Mouse (Mus musculus): Measurements from ENCODE around the gene Dlgap1. TPM values are rescaled to one million over a fixed set of nuclear protein-coding genes. Genes with fewer than 3 reads are reported as not detected.

Gene Dlgap1
- polyA plus RNA-seq, 1 experiment from 2014 or later, result 0.22 TPM

DNA sequence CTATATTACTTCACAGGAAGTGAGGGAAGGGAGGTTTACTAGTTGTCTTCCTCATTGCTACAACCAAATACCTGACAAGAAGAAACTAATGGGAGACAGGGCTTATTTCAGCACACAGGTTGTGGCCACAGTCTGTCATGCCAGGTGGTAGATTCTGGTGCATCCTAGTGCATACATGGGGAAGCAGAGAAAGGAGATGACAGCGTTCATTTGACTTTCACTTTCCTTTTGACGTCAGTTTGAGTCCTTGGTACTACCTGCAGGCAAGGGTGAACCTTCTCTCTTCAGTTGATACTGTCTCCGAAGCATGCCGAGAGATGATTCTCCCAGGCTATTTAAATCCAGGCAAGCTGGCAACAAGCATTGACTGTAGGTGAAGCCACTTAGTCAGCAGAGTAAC lies 516.8 kb downstream of the Dlgap1 start:
- Histone ChIP-seq H3K36me3 (replicated peaks; ENCODE audit: insufficient read depth, low read length) (no peaks in the 10 kb centered on the region), H3K4me3 (ENCODE audit: low read depth, low read length) (no peak overlapping the region)

DNA sequence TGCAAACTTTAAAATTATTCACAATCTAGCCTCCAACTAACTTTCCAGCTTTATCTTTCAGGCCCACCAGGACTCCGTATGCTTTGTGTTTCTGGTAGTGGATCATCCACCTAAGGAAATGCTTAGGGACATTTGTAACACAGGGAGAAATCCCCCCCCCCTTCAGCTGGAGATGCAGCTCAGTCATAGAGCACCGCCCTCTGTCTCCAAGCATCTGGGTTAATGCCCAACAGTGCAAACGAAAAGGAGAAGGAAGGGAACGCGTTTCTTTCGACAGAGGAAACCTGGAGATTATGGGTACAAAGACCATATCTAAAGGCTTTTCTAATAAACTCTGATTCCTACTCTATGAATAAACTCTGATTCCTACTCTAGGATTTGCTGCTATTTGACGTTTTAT lies 517.4 kb downstream of the Dlgap1 start:
- 27% methylated on average over 7 of the region's 7 CpGs for WGBS (ENCODE audit: insufficient replicate concordance)
- no peak overlapping the region for H3K4me2 ChIP-seq (ENCODE audit: low read depth, low read length)
- no peaks in the 10 kb centered on the region for H3K4me1 ChIP-seq (ENCODE audit: insufficient read depth)
- no peaks in the 10 kb centered on the region for H3K36me3 ChIP-seq (replicated peaks; ENCODE audit: insufficient read depth, low read length)
- ATAC-seq, result no peak
- H3K9me3 ChIP-seq (ENCODE audit: low read length), result no peaks in the 10 kb centered on the region
- TF ChIP-seq CTCF (IDR thresholded peaks at IDR 0.05; ENCODE audit: low read depth), result no peak
- no peak for TF ChIP-seq EP300 (IDR thresholded peaks at IDR 0.05; ENCODE audit: low read depth)
- H3K9ac ChIP-seq (replicated peaks), result no peak overlapping the region
- DNase-seq, result no peak
- no peak overlapping the region for H3K4me3 ChIP-seq (ENCODE audit: low read depth, low read length)
- H3K27me3 ChIP-seq (ENCODE audit: insufficient read depth, low read length), result no peaks in the 10 kb centered on the region
- no peak overlapping the region for H3K27ac ChIP-seq (ENCODE audit: low read depth)

More for the DNA sequence above, 516.8 kb downstream of the Dlgap1 start:
- no peak overlapping the region for H3K27ac ChIP-seq (ENCODE audit: low read depth)
- WGBS (ENCODE audit: insufficient replicate concordance), result 56% methylated on average over 4 of the region's 4 CpGs
- H3K27me3 ChIP-seq (ENCODE audit: insufficient read depth, low read length), result no peaks in the 10 kb centered on the region
- H3K9me3 ChIP-seq (ENCODE audit: low read length), result no peaks in the 10 kb centered on the region
- no peak for ATAC-seq
- TF ChIP-seq EP300 (IDR thresholded peaks at IDR 0.05; ENCODE audit: low read depth), result no peak
- no peak for TF ChIP-seq CTCF (IDR thresholded peaks at IDR 0.05; ENCODE audit: low read depth)
- no peak for DNase-seq
- H3K4me2 ChIP-seq (ENCODE audit: low read depth, low read length), result no peak overlapping the region
- no peaks in the 10 kb centered on the region for H3K4me1 ChIP-seq (ENCODE audit: insufficient read depth)
- no peak overlapping the region for H3K9ac ChIP-seq (replicated peaks)

DNA sequence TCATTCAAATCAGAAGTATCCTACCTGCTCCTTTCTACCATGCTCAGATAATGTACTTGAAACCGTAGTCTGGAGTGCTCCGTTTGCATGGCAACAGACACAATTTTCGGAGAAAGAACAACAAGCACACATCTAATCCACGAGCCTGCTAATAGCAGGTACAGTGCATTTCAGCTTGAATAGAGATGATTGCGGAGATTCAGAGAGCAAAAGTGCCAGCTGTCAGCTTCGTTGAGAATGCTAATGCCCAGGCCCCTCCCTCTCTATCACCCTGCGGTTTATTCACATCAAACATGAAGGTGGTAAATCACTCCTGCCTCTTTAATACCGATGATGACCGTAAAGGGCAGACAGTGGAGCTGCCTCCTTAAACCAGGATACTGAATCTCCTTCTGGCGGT lies 518.0 kb downstream of the Dlgap1 start:
- Histone ChIP-seq H3K4me3 (ENCODE audit: low read depth, low read length) (no peak overlapping the region), H3K36me3 (replicated peaks; ENCODE audit: insufficient read depth, low read length) (no peaks in the 10 kb centered on the region), H3K27me3 (ENCODE audit: insufficient read depth, low read length) (no peaks in the 10 kb centered on the region), H3K4me2 (ENCODE audit: low read depth, low read length) (no peak overlapping the region), H3K9ac (replicated peaks) (no peak overlapping the region), H3K4me1 (ENCODE audit: insufficient read depth) (no peaks in the 10 kb centered on the region), H3K9me3 (ENCODE audit: low read length) (no peaks in the 10 kb centered on the region), H3K27ac (ENCODE audit: low read depth) (no peak overlapping the region)
- 76% methylated on average over 10 of the region's 10 CpGs for WGBS (ENCODE audit: insufficient replicate concordance)
- TF ChIP-seq EP300 (IDR thresholded peaks at IDR 0.05; ENCODE audit: low read depth), result no peak
- no peak for TF ChIP-seq CTCF (IDR thresholded peaks at IDR 0.05; ENCODE audit: low read depth)
- no peak for ATAC-seq
- no peak for DNase-seq

DNA sequence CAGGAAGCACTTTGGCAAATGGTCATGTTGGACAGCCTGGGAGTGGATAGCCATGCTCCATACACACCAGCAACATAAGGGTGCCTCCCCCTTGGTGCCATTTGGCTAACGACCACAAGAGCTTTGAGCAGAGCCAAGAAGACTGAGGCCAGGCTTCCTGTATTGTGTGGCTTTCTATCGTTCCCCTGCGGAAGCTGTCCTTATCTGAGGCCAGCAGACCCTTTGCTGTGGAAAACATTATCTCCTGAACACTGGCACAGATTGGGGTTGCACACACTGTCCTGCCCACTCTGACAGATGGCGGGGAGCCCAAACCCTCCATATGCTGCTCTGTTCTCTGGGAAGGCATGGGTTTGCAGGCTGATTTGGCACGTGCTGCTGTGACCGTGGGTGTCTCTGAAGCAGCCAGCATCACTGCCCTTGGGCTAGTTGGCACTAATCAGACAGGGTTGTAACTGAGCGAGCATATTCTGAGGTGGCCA lies 520.0 kb downstream of the Dlgap1 start:
- WGBS (ENCODE audit: insufficient replicate concordance), result 35% methylated on average over 7 of the region's 7 CpGs
- TF ChIP-seq CTCF (IDR thresholded peaks at IDR 0.05; ENCODE audit: low read depth), result no peak
- no peak for TF ChIP-seq EP300 (IDR thresholded peaks at IDR 0.05; ENCODE audit: low read depth)
- Histone ChIP-seq H3K9ac (replicated peaks) (no peak overlapping the region), H3K4me3 (ENCODE audit: low read depth, low read length) (no peak overlapping the region), H3K4me1 (ENCODE audit: insufficient read depth) (no peaks in the 10 kb centered on the region), H3K27me3 (ENCODE audit: insufficient read depth, low read length) (no peaks in the 10 kb centered on the region), H3K36me3 (replicated peaks; ENCODE audit: insufficient read depth, low read length) (no peaks in the 10 kb centered on the region), H3K9me3 (ENCODE audit: low read length) (no peaks in the 10 kb centered on the region), H3K4me2 (ENCODE audit: low read depth, low read length) (no peak overlapping the region), H3K27ac (ENCODE audit: low read depth) (no peak overlapping the region)
- ATAC-seq (peak; percentile 25; the same call in 1 of the 2 replicates), DNase-seq (peak; percentile 14)

DNA sequence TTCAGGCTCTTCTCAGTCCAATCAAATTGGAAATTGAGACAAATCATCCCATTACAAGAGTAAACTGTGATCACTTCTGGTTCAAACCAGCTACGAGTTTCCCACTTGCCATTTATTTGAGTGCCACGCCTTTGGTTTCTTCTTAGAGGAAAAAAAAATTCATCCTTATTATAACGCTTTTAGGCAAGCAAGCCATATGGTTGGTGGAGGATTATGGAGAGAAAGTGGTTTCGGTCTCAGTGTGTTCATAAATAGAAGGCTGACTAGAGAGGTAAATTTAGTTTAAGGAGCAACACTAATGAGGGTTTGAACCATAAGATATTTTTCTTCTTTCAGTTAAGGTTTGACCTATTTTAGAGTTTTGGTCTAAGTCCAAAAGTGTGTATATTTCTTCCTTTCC lies 522.7 kb downstream of the Dlgap1 start:
- H3K4me3 ChIP-seq (ENCODE audit: low read depth, low read length), result no peak overlapping the region
- no peaks in the 10 kb centered on the region for H3K27me3 ChIP-seq (ENCODE audit: insufficient read depth, low read length)
- TF ChIP-seq CTCF (IDR thresholded peaks at IDR 0.05; ENCODE audit: low read depth), result no peak
- TF ChIP-seq EP300 (IDR thresholded peaks at IDR 0.05; ENCODE audit: low read depth), result no peak
- no peaks in the 10 kb centered on the region for H3K36me3 ChIP-seq (replicated peaks; ENCODE audit: insufficient read depth, low read length)
- H3K4me2 ChIP-seq (ENCODE audit: low read depth, low read length), result no peak overlapping the region
- DNase-seq (no peak), ATAC-seq (no peak)
- H3K4me1 ChIP-seq (ENCODE audit: insufficient read depth), result no peaks in the 10 kb centered on the region
- H3K9ac ChIP-seq (replicated peaks), result no peak overlapping the region
- H3K9me3 ChIP-seq (ENCODE audit: low read length), result no peaks in the 10 kb centered on the region
- H3K27ac ChIP-seq (ENCODE audit: low read depth), result no peak overlapping the region
- 72% methylated on average over 4 of the region's 4 CpGs for WGBS (ENCODE audit: insufficient replicate concordance)

DNA sequence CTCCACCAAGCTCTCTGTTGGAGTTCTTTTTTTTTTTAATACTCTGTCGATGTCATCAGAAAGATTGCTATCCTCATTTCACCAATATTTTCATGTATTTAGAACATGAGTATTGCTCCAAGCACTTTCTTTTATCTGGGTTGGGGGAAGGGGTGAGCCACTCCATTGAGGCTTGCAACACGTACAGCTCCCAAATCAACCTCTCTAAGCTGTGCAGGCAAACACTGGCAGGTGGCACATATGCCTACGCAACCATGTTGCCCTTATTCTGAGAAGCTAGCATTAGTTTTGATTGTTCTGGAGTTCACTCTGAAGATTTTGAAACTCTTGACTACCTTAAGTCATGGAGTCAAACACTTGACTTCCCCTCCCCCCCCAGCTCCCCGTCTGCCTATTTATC lies 525.5 kb downstream of the Dlgap1 start:
- 75% methylated on average over 4 of the region's 4 CpGs for WGBS (ENCODE audit: insufficient replicate concordance)

DNA sequence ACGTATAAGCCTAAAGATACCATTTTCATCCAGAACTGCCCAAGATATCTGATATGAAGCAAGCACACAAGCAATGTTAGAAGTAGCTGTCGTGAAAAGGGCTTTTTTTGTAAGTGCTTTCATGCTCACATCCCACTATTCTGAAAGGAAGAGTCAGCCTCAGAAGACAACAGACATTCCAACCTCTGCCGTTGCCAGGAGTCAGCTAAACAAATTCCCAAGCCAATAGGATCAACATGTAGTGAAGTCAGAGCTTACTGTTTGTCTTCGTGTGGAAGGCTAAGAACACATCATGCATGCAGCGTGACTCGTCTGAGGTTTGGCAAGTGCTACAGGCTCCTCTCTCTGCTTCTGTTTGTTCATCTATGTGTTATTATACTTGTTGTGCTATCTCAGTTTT lies 529.4 kb downstream of the Dlgap1 start:
- no peaks in the 10 kb centered on the region for H3K4me1 ChIP-seq (ENCODE audit: insufficient read depth)
- DNase-seq, result no peak
- no peaks in the 10 kb centered on the region for H3K9me3 ChIP-seq (ENCODE audit: low read length)
- ATAC-seq, result no peak
- no peaks in the 10 kb centered on the region for H3K36me3 ChIP-seq (replicated peaks; ENCODE audit: insufficient read depth, low read length)
- WGBS (ENCODE audit: insufficient replicate concordance), result 77% methylated on average over 6 of the region's 6 CpGs
- H3K4me3 ChIP-seq (ENCODE audit: low read depth, low read length), result no peak overlapping the region
- TF ChIP-seq CTCF (IDR thresholded peaks at IDR 0.05; ENCODE audit: low read depth) (no peak), EP300 (IDR thresholded peaks at IDR 0.05; ENCODE audit: low read depth) (no peak)
- H3K4me2 ChIP-seq (ENCODE audit: low read depth, low read length), result no peak overlapping the region
- H3K27me3 ChIP-seq (ENCODE audit: insufficient read depth, low read length), result no peaks in the 10 kb centered on the region
- H3K27ac ChIP-seq (ENCODE audit: low read depth), result no peak overlapping the region
- H3K9ac ChIP-seq (replicated peaks), result no peak overlapping the region

More for the DNA sequence above, 525.5 kb downstream of the Dlgap1 start:
- Histone ChIP-seq H3K4me3 (ENCODE audit: low read depth, low read length) (no peak overlapping the region), H3K27me3 (ENCODE audit: insufficient read depth, low read length) (no peaks in the 10 kb centered on the region), H3K9ac (replicated peaks) (no peak overlapping the region), H3K27ac (ENCODE audit: low read depth) (no peak overlapping the region), H3K4me1 (ENCODE audit: insufficient read depth) (no peaks in the 10 kb centered on the region), H3K4me2 (ENCODE audit: low read depth, low read length) (no peak overlapping the region), H3K9me3 (ENCODE audit: low read length) (no peaks in the 10 kb centered on the region), H3K36me3 (replicated peaks; ENCODE audit: insufficient read depth, low read length) (no peaks in the 10 kb centered on the region)
- no peak for DNase-seq
- no peak for TF ChIP-seq CTCF (IDR thresholded peaks at IDR 0.05; ENCODE audit: low read depth)
- TF ChIP-seq EP300 (IDR thresholded peaks at IDR 0.05; ENCODE audit: low read depth), result no peak
- ATAC-seq, result no peak
